Mouse (Mus musculus) intestine, embryonic 14.5 days (tissue): ENCODE results near the gene Rab20. TPM values are rescaled to one million over a fixed set of nuclear protein-coding genes. Genes with fewer than 3 reads are reported as not detected.

Experiments
- ATAC-seq: fragments of 200-750 bp; cut with Nextera tagmentation; replicated peaks from 2 replicates; pipeline ENCODE4 v1.8.0; 2017; ENCODE audit warnings: low read depth, moderate number of reproducible peaks, moderate TSS enrichment, moderate library complexity; ENCODE audit not compliant: low FRiP score, low TSS enrichment
- DNase-seq: peaks from one replicate; pipeline ENCODE4 v3.0.0-alpha.2; 2018; ENCODE audit warnings: low spot score
- H3K27ac ChIP-seq: fragments of 300-500 bp; sonication (generic); 2 replicates; pipeline ENCODE4 v1.5.1; 2014; ENCODE audit warnings: low read depth, mild to moderate bottlenecking, control low read depth
- H3K27me3 ChIP-seq: fragments of 300-500 bp; sonication (generic); replicated peaks from 2 replicates; pipeline ENCODE4 v1.6.1; 2014; ENCODE audit warnings: low read length, control low read depth; ENCODE audit not compliant: control insufficient read depth, insufficient read depth
- H3K36me3 ChIP-seq: fragments of 300-500 bp; sonication (generic); 2 replicates; pipeline ENCODE4 v1.6.1; 2014; ENCODE audit warnings: low read length, control low read depth; ENCODE audit not compliant: control insufficient read depth, insufficient read depth
- H3K4me1 ChIP-seq: fragments of 300-500 bp; sonication (generic); replicated peaks from 2 replicates; pipeline ENCODE4 v1.6.1; 2014; ENCODE audit warnings: low read length, control low read depth, mixed read lengths; ENCODE audit not compliant: control insufficient read depth, insufficient read depth
- H3K4me2 ChIP-seq: fragments of 300-500 bp; sonication (generic); 2 replicates; pipeline ENCODE4 v1.6.1; 2014; ENCODE audit warnings: low read length
- H3K4me3 ChIP-seq: fragments of 300-500 bp; sonication (generic); 2 replicates; pipeline ENCODE4 v1.5.1; 2014; ENCODE audit warnings: low read depth, low read length, control low read depth, mixed read lengths
- H3K9ac ChIP-seq: fragments of 300-500 bp; sonication (generic); 2 replicates; pipeline ENCODE4 v1.6.1; 2014; ENCODE audit warnings: mild to moderate bottlenecking, low read length
- H3K9me3 ChIP-seq: fragments of 300-500 bp; sonication (generic); 2 replicates; pipeline ENCODE4 v1.6.1; 2016; ENCODE audit warnings: low read length, control low read depth; ENCODE audit not compliant: control insufficient read depth
- WGBS: fragments of 180-500 bp; shearing (Covaris S2); extraction: QIAGEN DNeasy Blood & Tissue Kit; methylation state at CpG from one replicate; pipeline ENCODE4 v1.1.7; 2014; 5-methylcytosine and 5-hydroxymethylcytosine counted together
- polyA plus RNA-seq: library from polyadenylated mRNA; unstranded; fragments of >200 nt; fragmentation: Nextera tagmentation; extraction: Ambion mirVana; gene quantifications from 2 replicates; pipeline ENCODE4 v1.2.1, GENCODE M21; 2014

Rab20 gene
- polyA plus RNA-seq, 1 experiment from 2014 or later, result 7.8 TPM

- Histone ChIP-seq H3K9ac (no peak overlapping the region), H3K27ac (no peak overlapping the region), H3K4me3 (no peak overlapping the region), H3K4me2 (no peak overlapping the region), H3K9me3 (no peaks in the 10 kb centered on the region), H3K27me3 (no peaks in the 10 kb centered on the region), H3K4me1 (no peaks in the 10 kb centered on the region), H3K36me3 (peaks cover 45% of the 10 kb centered on the region)
- WGBS, result 48% methylated on average over 6 of the region's 6 CpGs
- ATAC-seq, result 0 out of 2 replicates have a peak, but pooled peaks have one; percentile 6
- DNase-seq, result no peak
Observed at GRCm38 (mm10) chr8:11419232-11419631, 59.3 kb downstream of the Rab20 start.

- no peak overlapping the region for H3K27ac ChIP-seq
- 83% methylated on average over 13 of the region's 13 CpGs for WGBS
- no peak for ATAC-seq
- DNase-seq, result no peak
- H3K9ac ChIP-seq, result no peak overlapping the region
- no peaks in the 10 kb centered on the region for H3K27me3 ChIP-seq
- no peaks in the 10 kb centered on the region; the same call in 1 of the 2 replicates for H3K4me1 ChIP-seq
- H3K4me2 ChIP-seq, result no peak overlapping the region
- no peak overlapping the region for H3K4me3 ChIP-seq
- H3K9me3 ChIP-seq, result no peaks in the 10 kb centered on the region
- H3K36me3 ChIP-seq, result peaks cover 39% of the 10 kb centered on the region
Observed at GRCm38 (mm10) chr8:11417762-11418161, 60.7 kb downstream of the Rab20 start.

- 87% methylated on average over 10 of the region's 10 CpGs for WGBS
- H3K9me3 ChIP-seq, result no peaks in the 10 kb centered on the region
- H3K4me1 ChIP-seq, result peaks cover 7% of the 10 kb centered on the region
- H3K9ac ChIP-seq, result no peak overlapping the region
- DNase-seq (no peak), ATAC-seq (no peak)
- no peak overlapping the region for H3K4me3 ChIP-seq
- H3K27me3 ChIP-seq, result no peaks in the 10 kb centered on the region
- H3K4me2 ChIP-seq, result no peak overlapping the region
- no peak overlapping the region for H3K27ac ChIP-seq
- H3K36me3 ChIP-seq, result peaks cover 38% of the 10 kb centered on the region
Observed at GRCm38 (mm10) chr8:11415089-11415488, 63.4 kb downstream of the Rab20 start.

GRCm38 (mm10) chr8:11414304-11414703, 64.2 kb downstream of the Rab20 start:
- Histone ChIP-seq H3K4me3 (no peak overlapping the region), H3K9ac (no peak overlapping the region), H3K9me3 (no peaks in the 10 kb centered on the region), H3K27ac (no peak overlapping the region), H3K4me2 (no peak overlapping the region), H3K36me3 (peaks cover 45% of the 10 kb centered on the region), H3K4me1 (peaks cover 7% of the 10 kb centered on the region), H3K27me3 (no peaks in the 10 kb centered on the region)
- 59% methylated on average over 8 of the region's 8 CpGs for WGBS
- ATAC-seq, result no peak
- DNase-seq, result no peak

- peaks cover 51% of the 10 kb centered on the region for H3K36me3 ChIP-seq
- whole genome bisulfite sequencing, result 43% methylated on average over 5 of the region's 5 CpGs
- DNase-seq (no peak), ATAC-seq (no peak)
- H3K4me3 ChIP-seq, result no peak overlapping the region
- no peak overlapping the region for H3K9ac ChIP-seq
- H3K27ac ChIP-seq, result peak overlapping the region; percentile 84
- no peak overlapping the region for H3K4me2 ChIP-seq
- peaks cover 7% of the 10 kb centered on the region for H3K4me1 ChIP-seq
- H3K9me3 ChIP-seq, result no peaks in the 10 kb centered on the region
- no peaks in the 10 kb centered on the region for H3K27me3 ChIP-seq
Observed at GRCm38 (mm10) chr8:11412450-11412849, 66.1 kb downstream of the Rab20 start.

- peaks cover 51% of the 10 kb centered on the region for H3K36me3 ChIP-seq
- ATAC-seq (no peak), DNase-seq (peak; percentile 63)
- H3K9ac ChIP-seq, result no peak overlapping the region
- no peaks in the 10 kb centered on the region for H3K9me3 ChIP-seq
- no peak overlapping the region for H3K4me3 ChIP-seq
- H3K27me3 ChIP-seq, result no peaks in the 10 kb centered on the region
- H3K27ac ChIP-seq, result peak overlapping the region; percentile 84
- 62% methylated on average over 12 of the region's 12 CpGs for WGBS
- peaks cover 8% of the 10 kb centered on the region for H3K4me1 ChIP-seq
- H3K4me2 ChIP-seq, result no peak overlapping the region
Observed at GRCm38 (mm10) chr8:11411504-11412124, 66.9 kb downstream of the Rab20 start.

GRCm38 (mm10) chr8:11405722-11406481, 72.6 kb downstream of the Rab20 start:
- no peak overlapping the region for H3K9ac ChIP-seq
- no peaks in the 10 kb centered on the region for H3K9me3 ChIP-seq
- no peaks in the 10 kb centered on the region for H3K27me3 ChIP-seq
- peak overlapping the region; percentile 70; the same call in 1 of the 2 replicates for H3K27ac ChIP-seq
- H3K4me1 ChIP-seq, result peaks cover 13% of the 10 kb centered on the region; the same call in 1 of the 2 replicates
- DNase-seq, result no peak
- H3K36me3 ChIP-seq, result peaks cover 45% of the 10 kb centered on the region
- no peak overlapping the region for H3K4me3 ChIP-seq
- 31% methylated on average over 13 of the region's 13 CpGs for WGBS
- H3K4me2 ChIP-seq, result no peak overlapping the region
- 0 out of 2 replicates have a peak, but pooled peaks have one; percentile 20 for ATAC-seq

GRCm38 (mm10) chr8:11404614-11405013, 73.9 kb downstream of the Rab20 start:
- WGBS, result 87% methylated on average over 4 of the region's 4 CpGs
- Histone ChIP-seq H3K9me3 (no peaks in the 10 kb centered on the region), H3K27ac (no peak overlapping the region), H3K4me2 (no peak overlapping the region), H3K36me3 (peaks cover 33% of the 10 kb centered on the region), H3K27me3 (no peaks in the 10 kb centered on the region), H3K4me3 (no peak overlapping the region), H3K4me1 (peaks cover 25% of the 10 kb centered on the region; the same call in 1 of the 2 replicates), H3K9ac (no peak overlapping the region)
- DNase-seq (no peak), ATAC-seq (no peak)
